Mouse (Mus musculus) heart, postnatal 10 days (tissue): ENCODE measurements around the gene Kpna7. TPM values are rescaled to one million over a fixed set of nuclear protein-coding genes. Genes with fewer than 3 reads are reported as not detected.
"Not testable (repeated sequence)": the region's sequence is repeated elsewhere in the genome, so short reads cannot be mapped to it uniquely, and the experiment has no call there.

Experiments
- DNase-seq, 2 experiments: peaks; one replicate each; pipeline ENCODE4 v3.0.0; 2021
- intact Hi-C: fragments of 180-260 bp; cut with DNase I; formaldehyde crosslinking; loops from one replicate; pipeline ENCODE4 v1.15.1; 2025
- total RNA-seq, 2 experiments: library from RNA; stranded (reverse); gene quantifications; 2 replicates each; pipeline ENCODE4 v1.2.3; 2021

The Kpna7 gene
- not detected for total RNA-seq

- DNase-seq: peak; percentile 95
- intact Hi-C loops: loop anchor here (2.0 to 10.0 kb wide), 2 partner anchors 57 to 189 kb away; partner anchors contain the start of genes Bud31 and Pdap1
These were observed at the start of gene Kpna7, which contains the start of gene Arpc1a for GRCm38 (mm10) chr5:145083632-145084451. TSS of gene Kpna7 (minus strand) at chr5:145084030. TSS of gene Arpc1a (plus strand) at chr5:145083830.

- DNase-seq, intact Hi-C loops: not testable (repeated sequence)
These were observed 49.4 kb upstream of the Kpna7 start for GRCm38 (mm10) chr5:145133275-145133674.

- no peak for DNase-seq
- intact Hi-C loops: no loop called here
These were observed 47.2 kb upstream of the Kpna7 start for GRCm38 (mm10) chr5:145130995-145131394.

- DNase-seq: no peak
- intact Hi-C loops: no loop called here
These were observed 46.4 kb upstream of the Kpna7 start for GRCm38 (mm10) chr5:145130191-145130590.

- DNase-seq, intact Hi-C loops: not testable (repeated sequence)
These were observed 45.9 kb upstream of the Kpna7 start for GRCm38 (mm10) chr5:145129773-145130172.

- DNase-seq: peak; percentile 49 to 50
- intact Hi-C loops: no loop called here
These were observed 45.3 kb upstream of the Kpna7 start for GRCm38 (mm10) chr5:145129124-145129523.

- intact Hi-C loops: no loop called here
- no peak for DNase-seq
These were observed 42.8 kb upstream of the Kpna7 start for GRCm38 (mm10) chr5:145126580-145126979.

GRCm38 (mm10) chr5:145123396-145123795 lies 39.6 kb upstream of the Kpna7 start:
- DNase-seq: no peak
- intact Hi-C loops: no loop called here

GRCm38 (mm10) chr5:145120921-145121320 lies 37.1 kb upstream of the Kpna7 start:
- intact Hi-C loops: no loop called here
- no peak for DNase-seq

- intact Hi-C loops: no loop called here
- DNase-seq: no peak
These were observed 35.6 kb upstream of the Kpna7 start for GRCm38 (mm10) chr5:145119385-145119784.

- DNase-seq: no peak
- intact Hi-C loops: no loop called here
These were observed 34.6 kb upstream of the Kpna7 start for GRCm38 (mm10) chr5:145118461-145118860.

GRCm38 (mm10) chr5:145118005-145118404 lies 34.2 kb upstream of the Kpna7 start:
- DNase-seq: no peak
- intact Hi-C loops: no loop called here

GRCm38 (mm10) chr5:145116916-145117315 lies 33.1 kb upstream of the Kpna7 start:
- intact Hi-C loops: loop anchor here (2.0 kb wide), 1 partner anchor 22 kb away; no protein-coding TSS in a partner anchor
- peak; percentile 77 to 85 for DNase-seq

- intact Hi-C loops: loop anchor here (2.0 kb wide), 1 partner anchor 22 kb away; no protein-coding TSS in a partner anchor
- peak; percentile 78 to 80 for DNase-seq
These were observed 32.5 kb upstream of the Kpna7 start for GRCm38 (mm10) chr5:145116316-145116715.

GRCm38 (mm10) chr5:145115736-145116135 lies 31.9 kb upstream of the Kpna7 start:
- DNase-seq: no peak

GRCm38 (mm10) chr5:145114606-145115473 lies 31.0 kb upstream of the Kpna7 start:
- DNase-seq: peak; percentile 81
- intact Hi-C loops: loop anchor here (2.0 kb wide), 1 partner anchor 52 kb away; the partner anchor contains the start of genes Cpsf4 and Ptcd1

More at GRCm38 (mm10) chr5:145115736-145116135, 31.9 kb upstream of the Kpna7 start:
- intact Hi-C loops: loop anchor here (2.0 kb wide), 2 partner anchors 23 to 51 kb away; partner anchors contain the start of genes Cpsf4 and Ptcd1

GRCm38 (mm10) chr5:145114071-145114605 lies 30.3 kb upstream of the Kpna7 start, which contains the start of gene Arpc1b:
TSS of gene Arpc1b (plus strand) at chr5:145114215.
- intact Hi-C loops: loop anchor here (2.0 kb wide), 1 partner anchor 53 kb away; the partner anchor contains the start of genes Cpsf4 and Ptcd1
- peak; percentile 80 to 82 for DNase-seq

- no peak for DNase-seq
- intact Hi-C loops: no loop called here
These were observed 29.6 kb upstream of the Kpna7 start for GRCm38 (mm10) chr5:145113416-145113815.

GRCm38 (mm10) chr5:145112566-145112965 lies 28.7 kb upstream of the Kpna7 start:
- intact Hi-C loops: no loop called here
- no peak for DNase-seq

- intact Hi-C loops: no loop called here
- DNase-seq: no peak
These were observed 26.6 kb upstream of the Kpna7 start for GRCm38 (mm10) chr5:145110401-145110800.
